Mouse (Mus musculus): Measurements from ENCODE around the gene Mettl4.

Mettl4 gene

DNA sequence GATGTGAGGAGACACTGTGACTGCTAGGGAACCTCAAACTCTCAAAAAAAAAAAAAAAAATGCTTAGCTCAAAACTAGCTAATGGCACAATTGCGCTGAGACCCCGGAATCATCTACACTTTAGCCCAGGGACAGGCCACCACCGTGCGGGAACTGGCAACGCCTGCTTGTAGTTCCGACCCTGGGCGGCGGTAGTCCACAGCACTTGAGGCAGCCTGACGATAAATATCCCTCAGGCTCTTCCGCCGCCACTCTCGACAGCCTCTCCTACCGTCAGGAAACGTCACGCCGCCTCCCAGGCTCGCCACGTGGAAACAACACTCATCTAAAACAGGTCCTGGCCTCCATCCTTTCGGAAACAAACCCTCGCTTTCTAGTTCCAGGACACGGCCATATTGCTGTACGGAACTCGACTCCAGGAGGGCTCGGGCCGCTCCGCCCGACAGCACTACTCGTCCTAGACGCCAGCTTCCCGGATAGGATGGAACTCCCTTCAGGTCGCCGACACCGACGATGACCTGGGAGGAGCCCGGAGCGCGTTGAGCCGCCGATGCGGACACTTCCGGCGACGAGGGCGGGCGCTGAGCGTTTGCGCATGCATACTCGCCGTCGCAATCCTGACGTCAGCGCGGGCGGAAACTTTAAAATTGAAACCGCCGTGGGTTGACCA, at the start of gene Mettl4:
TSS of gene Mettl4 (minus strand) at position 554 of the 670 bp plus-strand sequence.
- DNase-seq (ENCODE audit: inconsistent ontology term) = peak; percentile 96

DNA sequence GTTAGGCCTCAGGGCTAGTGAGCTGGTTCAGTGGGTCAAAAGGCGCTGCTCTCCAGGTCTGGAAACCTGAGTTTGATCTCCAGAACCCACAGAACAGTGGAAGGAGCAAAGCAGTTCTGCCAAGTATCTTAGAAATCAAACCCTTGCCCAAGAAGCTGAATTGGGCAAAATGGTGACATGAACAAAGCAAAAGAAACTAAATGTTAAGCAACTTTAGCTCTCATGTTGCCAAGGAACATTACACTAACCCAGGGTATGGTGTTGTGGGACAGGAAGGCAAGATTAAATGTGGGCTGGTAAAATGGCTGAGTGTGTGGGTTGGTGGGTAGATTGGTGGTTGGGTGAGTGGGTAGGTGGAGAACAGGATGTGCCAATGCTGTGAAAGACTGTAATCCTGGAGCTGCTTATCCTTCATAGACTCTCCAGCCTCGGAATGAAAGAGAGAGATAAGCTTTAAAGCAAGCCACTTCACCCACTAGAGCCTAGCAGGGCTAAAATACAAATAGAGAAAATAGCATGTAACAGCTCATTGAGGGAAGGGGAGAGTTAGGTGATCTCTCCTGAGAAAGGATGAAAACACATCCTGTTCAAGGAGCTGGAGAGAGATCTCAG, 29.2 kb upstream of the Mettl4 start:
- no peak for DNase-seq (ENCODE audit: inconsistent ontology term)

DNA sequence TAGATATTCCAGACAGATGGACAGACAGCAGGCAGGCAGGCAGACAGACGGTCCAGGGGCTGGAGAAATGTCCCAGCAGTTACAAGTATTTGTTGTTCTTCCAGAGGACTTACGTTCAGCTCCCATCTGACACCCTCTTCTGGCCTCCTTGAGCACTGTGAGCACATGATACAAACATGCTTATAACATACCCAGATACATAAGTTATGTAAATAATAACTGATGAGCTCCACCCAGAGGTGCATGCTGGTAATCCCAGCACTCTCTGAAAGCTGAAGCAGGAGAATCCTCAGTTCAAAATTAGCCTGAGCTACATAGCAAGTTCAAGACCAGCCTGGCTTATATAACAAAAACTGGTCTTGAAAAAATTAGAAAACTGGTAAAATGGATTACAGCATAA, 18.7 kb upstream of the Mettl4 start:
- DNase-seq (ENCODE audit: inconsistent ontology term) = no peak

DNA sequence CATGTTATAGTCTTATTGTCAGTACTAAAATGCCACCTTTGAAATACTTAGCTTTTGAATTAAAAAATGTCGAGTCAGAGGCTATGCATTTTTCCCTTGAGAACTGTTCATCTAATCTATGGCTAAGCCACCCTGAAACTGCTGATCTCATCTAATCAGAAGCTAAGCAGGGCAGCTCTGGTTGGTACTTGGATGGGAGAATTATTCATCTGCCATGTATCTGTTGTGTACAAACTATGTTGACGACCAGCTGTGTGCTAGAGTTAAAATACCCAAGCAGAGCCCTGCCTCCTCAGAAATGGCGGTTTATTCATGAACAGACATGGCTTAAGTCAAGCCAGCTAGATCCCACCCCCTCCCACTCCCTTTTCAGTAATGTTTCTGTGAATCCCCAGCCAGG, 14.9 kb upstream of the Mettl4 start:
- no peak for DNase-seq (ENCODE audit: inconsistent ontology term)

DNA sequence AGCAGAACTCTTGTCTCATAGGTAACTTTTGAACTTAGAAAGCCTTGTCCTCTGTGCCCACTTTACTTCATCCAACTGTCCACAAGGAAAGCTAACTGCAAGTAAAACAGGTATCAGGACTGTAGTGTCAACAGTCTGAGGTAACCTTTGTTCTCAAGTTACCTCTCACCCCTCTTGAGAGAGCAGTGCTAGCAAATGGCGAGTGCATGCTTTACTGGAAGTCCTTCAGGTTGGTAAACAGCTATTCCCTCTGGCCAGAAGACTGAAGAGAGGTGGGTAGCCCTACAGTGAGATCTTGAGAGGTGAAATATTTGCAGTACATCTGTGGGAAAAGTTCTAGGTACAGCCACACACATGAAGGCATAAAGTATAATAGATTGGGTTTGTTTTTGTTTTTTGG, 14.2 kb upstream of the Mettl4 start:
- DNase-seq (ENCODE audit: inconsistent ontology term) = no peak

DNA sequence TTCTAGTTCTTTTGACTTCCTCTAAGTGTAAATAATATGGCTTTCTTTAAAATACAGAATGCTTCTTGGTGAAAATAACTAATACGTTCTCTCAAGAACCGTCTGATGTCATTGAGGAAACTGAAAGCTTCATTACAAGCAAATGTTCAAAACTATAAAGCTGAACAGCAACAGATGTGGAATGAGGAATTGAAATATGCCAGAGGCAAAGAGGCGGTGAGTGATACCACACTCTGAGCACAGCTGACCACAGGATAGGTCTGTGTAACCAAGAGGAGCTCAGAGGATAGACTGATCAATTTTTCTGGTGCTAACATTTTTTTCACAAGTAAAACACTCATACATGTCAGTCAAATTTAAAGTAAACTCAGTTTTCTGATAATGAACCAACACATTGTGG, 12.6 kb upstream of the Mettl4 start:
- no peak for DNase-seq (ENCODE audit: inconsistent ontology term)

DNA sequence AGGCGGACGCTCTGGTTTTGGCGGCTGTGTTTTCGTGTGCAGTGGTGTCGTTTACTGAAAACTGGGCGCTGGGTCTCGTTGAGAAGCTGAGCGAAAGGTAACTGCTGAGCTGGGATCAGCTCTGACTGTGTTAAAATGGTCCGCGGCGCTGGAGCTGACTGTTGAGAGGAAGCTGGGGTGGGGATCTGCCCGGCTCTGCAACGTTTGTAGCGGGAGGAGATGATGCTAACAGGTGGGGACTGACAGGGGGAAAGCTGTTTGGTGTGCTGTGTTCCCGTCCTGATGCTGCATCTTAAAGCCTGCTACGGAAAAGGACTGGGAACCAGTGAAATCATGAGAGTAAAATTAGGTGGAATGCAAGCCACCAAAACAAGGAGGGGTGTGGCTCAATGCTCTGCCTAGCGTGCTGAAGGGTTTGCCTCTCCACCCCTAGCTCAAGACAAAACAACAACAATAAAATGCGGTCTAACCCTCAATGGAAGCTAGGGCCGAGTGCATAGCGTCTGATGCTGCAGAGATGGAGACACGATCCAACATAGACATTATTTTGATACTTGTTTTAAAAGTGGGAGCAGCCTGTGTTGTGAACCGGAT, 414 bp upstream of the Mettl4 start:
- DNase-seq (ENCODE audit: inconsistent ontology term) = no peak

DNA sequence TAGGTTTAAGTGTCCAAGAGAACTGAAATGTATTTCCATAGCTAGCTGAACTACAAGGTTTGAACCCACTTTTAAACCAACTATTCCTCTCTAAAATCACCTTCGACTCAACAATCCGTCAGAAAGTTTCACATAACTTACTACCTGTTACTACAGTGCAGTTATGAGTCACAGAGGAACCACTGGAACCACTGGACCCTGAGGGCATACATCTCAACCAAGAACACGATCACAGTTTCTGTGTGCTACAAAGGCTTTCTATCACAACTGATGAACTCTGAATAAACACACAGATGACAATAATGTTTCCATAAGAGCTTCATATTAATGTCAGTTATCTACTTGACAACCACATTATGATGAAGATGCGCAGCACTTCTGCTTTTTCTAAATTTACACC, 11.6 kb downstream of the Mettl4 start:
- DNase-seq (ENCODE audit: inconsistent ontology term) = no peak

DNA sequence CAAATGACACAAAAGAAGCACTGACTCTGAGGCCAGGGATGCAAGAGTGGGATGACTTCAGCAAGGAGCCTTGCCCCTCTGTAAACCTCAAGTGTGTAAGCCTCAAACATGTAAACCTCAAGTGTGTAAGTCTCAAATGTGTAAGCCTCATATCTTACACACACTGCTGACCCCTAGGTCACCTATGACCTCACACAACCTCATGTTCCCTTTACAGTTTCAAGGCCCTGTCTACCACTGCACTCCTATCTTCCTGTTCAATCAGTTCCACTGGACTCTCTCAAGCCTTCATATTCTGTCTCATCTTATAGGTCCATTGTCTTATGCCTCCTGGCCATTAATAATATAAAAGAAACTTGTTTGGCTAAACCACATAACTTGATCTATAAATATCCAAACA, 13.9 kb downstream of the Mettl4 start:
- no peak for DNase-seq (ENCODE audit: inconsistent ontology term)

DNA sequence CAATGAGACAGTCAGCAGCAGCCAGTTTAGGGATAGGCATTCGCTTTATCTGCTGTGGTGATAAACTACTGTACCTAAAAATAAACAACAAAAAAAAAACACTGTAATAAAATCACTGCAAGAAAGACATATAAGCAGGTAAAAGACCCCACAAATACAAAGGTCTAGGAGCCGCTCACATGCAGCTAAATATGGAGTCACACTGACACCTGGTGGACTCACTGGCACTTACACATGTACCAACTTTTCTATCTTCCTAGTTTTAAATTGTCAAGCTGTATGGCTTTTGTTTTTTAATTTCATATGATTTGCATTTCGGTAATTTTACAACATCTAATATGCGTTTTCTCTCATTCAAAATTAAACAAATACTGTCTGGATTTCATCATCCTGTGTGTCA, 14.4 kb downstream of the Mettl4 start:
- DNase-seq (ENCODE audit: inconsistent ontology term) = no peak

DNA sequence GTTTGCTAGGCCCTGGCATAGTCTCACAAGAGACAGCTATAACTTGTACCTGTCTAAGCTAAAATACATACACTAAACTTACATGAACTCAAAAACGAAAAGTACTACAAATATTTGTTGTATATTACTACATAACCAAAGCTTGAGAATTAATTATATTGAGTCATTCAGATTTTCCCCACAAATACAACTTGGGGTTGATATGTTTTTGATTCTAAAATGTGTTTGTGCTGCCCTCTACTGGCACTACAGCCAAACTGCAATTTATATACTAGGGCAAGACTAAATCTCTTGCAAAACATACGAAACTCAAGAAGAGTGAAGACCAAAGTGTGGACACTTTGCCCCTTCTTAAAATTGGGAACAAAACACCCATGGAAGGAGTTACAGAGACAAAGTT, 19.4 kb downstream of the Mettl4 start:
- DNase-seq (ENCODE audit: inconsistent ontology term) = peak; percentile 30

DNA sequence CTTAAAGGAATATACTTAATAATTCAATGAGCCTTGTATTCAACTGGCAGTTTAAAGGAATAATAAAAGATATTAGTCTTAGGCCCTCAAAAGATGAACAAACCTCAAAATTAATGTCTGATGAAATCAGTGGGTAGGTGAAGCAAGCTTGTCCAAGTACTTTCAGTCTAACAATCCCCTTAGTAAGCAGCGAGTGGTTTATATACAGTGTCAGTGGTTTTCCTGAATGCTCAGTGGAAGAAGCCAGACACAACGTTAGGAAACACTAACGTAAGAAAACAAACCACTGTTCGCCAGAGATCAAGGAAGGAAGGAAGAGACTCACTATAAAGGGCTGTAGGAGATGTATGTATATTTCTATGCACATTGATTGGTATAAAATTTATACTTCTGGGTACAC, 23.1 kb downstream of the Mettl4 start:
- DNase-seq (ENCODE audit: inconsistent ontology term) = no peak

DNA sequence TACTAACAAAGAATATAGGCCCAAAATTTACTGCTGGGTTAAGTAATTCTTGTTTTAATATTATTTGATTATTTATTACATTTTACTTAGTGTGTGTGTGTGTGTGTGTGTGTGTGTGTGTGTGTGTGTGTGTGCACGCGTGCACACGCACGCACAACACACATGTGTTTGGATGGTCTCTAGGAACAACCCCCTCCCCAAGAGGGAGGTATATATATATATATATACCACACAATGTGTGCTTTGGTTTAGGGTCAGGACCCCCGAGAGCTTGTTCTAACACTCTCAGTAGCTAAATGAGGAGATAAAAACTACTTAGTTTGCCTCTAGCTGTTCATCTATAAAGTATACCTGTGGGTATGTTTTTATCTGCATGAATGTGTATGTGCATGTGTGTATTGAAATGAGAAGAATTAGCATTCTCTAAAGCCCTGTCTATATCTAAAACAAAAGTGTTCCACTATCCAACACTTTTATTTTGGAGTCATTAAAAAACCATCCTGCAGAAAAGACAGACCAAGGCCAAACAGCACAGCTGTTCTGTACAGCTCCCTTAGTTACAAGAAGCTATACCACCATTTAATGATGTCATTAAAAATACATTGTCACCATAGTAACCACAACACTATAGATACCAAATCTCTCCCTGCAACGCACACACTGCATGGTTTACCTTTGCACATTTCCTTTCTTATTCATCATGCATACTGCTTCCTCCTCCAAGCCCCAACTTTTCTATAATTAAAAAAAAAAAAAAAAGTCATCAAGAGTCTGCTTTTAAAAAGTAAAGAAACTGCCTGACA, 76.1 kb downstream of the Mettl4 start:
- DNase-seq (ENCODE audit: inconsistent ontology term) = no peak
